Mouse (Mus musculus) retina, embryonic 14.5 days (tissue): Measurements from ENCODE around the gene Cd300ld.
"Not testable (repeated sequence)": the region's sequence is repeated elsewhere in the genome, so short reads cannot be mapped to it uniquely, and the experiment has no call there.

Experiments
- DNase-seq: peaks from one replicate; pipeline ENCODE4 v3.0.0-alpha.2; 2015; ENCODE audit warnings: low spot score

The Cd300ld gene

GRCm38 (mm10) chr11:114989793-114990192 lies at the start of gene Cd300ld:
TSS of gene Cd300ld (minus strand) at chr11:114989922.
- no peak for DNase-seq

DNA sequence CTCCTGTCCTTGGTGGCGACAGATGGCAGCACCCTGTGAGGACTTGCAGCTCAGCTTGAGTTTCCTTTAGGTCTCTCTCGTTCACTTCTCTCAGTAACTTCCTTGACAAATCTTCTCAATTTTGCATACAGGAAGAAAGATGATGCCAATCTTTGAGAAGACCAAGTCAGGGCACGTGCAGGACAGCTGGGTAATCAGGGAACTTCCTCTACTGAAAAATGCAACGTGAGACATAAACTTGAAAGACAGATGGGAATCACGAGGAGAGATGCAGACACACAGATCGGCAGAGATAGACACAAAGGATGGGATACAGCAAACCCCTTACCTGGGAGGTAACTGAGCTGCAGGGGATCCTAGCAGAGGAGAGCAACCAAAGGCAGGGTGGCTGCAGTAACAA lies 47.9 kb upstream of the Cd300ld start, which contains the start of gene Cd300ld5:
Gene Cd300ld5, minus strand, starts transcription at position 101 of the 400 bp plus-strand sequence.
- DNase-seq, result not testable (repeated sequence)

- not testable (repeated sequence) for DNase-seq
Measured at GRCm38 (mm10) chr11:115026912-115027311, 37.2 kb upstream of the Cd300ld start, which contains the start of gene Cd300ld4. TSS of gene Cd300ld4 (minus strand) at chr11:115027012.

GRCm38 (mm10) chr11:115016093-115016492 lies 26.4 kb upstream of the Cd300ld start, which contains the start of gene Cd300ld2:
TSS of gene Cd300ld2 (minus strand) at chr11:115016193.
- not testable (repeated sequence) for DNase-seq

DNA sequence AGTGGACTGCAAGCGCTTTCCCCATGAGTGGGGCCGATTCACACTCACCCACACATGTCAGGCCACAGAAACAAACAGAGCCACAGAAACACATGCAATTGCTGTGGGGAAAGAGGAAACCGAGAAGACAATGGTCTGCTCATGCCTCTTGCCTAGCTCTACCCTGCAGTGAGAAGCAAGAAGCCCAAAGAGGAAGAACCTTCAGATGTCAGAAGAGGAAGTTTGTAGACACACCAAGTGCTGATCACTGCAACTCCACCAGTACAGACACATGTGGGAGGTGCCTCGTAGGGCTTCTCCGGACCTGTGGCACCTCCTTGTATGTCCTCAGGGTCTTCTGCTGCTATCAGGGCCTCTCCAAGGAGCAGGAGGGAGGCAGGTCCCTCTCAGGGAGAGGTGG lies 14.3 kb upstream of the Cd300ld start:
- no peak for DNase-seq

- DNase-seq, result no peak
Measured at GRCm38 (mm10) chr11:115001474-115002040, 11.8 kb upstream of the Cd300ld start, which contains the start of gene Cd300c2. TSS of gene Cd300c2 (minus strand) at chr11:115001880.

GRCm38 (mm10) chr11:114981866-114982265 lies 7.9 kb downstream of the Cd300ld start:
- no peak for DNase-seq

GRCm38 (mm10) chr11:114972726-114973125 lies 17.0 kb downstream of the Cd300ld start:
- DNase-seq, result no peak

DNA sequence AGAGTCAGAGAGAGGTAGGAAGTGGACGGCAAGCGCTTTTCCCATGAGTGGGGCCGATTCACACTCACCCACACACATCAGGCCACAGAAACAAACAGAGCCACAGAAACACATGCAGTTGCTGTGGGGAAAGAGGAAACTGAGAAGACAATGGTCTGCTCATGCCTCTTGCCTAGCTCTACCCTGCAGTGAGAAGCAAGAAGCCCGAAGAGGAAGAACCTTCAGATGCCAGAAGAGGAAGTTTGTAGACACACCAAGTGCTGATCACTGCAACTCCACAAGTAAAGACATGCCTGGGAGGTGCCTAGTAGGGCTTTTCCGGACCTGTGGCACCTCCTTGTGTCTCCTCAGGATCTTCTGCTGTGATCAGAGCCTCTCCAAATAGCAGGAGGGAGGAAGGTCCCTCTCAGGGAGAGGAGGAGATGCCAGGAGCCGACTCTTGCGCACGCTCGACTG lies 20.9 kb downstream of the Cd300ld start, which contains the start of gene Cd300c:
Gene Cd300c, minus strand, starts transcription at position 406 of the 456 bp plus-strand sequence.
- DNase-seq, result no peak

DNA sequence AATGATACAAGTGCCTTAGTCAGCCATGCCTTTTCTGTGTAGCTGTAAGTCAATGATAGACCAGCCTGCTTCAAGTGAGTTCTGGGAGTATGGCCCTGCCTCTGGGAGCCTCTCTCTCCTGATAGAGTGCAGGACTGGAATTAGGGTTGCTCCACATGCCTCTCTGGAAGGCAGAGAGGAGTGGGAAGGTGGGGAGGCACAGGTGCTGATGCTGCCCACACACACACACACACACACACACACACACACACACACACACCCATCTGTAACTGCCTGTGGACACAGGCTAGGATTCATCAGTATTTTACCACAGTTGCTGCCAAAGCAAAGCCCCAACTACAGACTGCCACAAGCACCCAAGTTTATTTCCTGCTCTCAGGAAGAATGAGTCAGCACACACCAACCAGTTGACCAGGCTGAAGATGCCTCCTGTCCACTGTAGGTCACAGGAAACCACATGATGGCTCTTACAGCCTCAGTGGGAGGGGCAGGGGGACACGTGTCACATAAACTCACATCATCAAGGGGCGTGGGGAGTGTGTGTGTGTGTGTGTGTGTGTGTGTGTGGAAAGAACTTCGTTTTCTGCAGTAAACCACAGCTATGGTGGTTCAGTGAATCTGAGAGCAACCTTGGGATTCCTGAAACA lies 24.4 kb downstream of the Cd300ld start:
- DNase-seq, result no peak

GRCm38 (mm10) chr11:114960369-114960768 lies 29.4 kb downstream of the Cd300ld start:
- no peak for DNase-seq

- no peak for DNase-seq
Measured at GRCm38 (mm10) chr11:114934144-114934543, 55.6 kb downstream of the Cd300ld start, which contains the start of gene Cd300lb. TSS of gene Cd300lb (minus strand) at chr11:114934386.

- no peak for DNase-seq
Measured at GRCm38 (mm10) chr11:114933591-114933990, 56.1 kb downstream of the Cd300ld start.
